Mouse (Mus musculus): ENCODE results near the gene Fbrsl1. TPM values are rescaled to one million over a fixed set of nuclear protein-coding genes. Genes with fewer than 3 reads are reported as not detected.
A peak's percentile ranks its signal among the peaks of the same experiment; 100 is the strongest.

The Fbrsl1 gene
- total RNA-seq, 2 experiments from 2014 or later, result 66.3 TPM

GRCm38 (mm10) chr5:110385263-110385662 is 63.0 kb downstream of the Fbrsl1 start:
- DNase-seq (ENCODE audit: extremely low spot score in 1 of 2, low spot score in 2 of 2), result no peak
- intact Hi-C loops (cut with DNase I), result loop anchor here (5.0 kb wide), 1 partner anchor 42 kb away; no protein-coding TSS in a partner anchor

- DNase-seq (ENCODE audit: extremely low spot score in 1 of 2, low spot score in 2 of 2), result no peak
- intact Hi-C loops (cut with DNase I), result no loop called here
These were observed 63.8 kb downstream of the Fbrsl1 start for GRCm38 (mm10) chr5:110384491-110384890.

DNA sequence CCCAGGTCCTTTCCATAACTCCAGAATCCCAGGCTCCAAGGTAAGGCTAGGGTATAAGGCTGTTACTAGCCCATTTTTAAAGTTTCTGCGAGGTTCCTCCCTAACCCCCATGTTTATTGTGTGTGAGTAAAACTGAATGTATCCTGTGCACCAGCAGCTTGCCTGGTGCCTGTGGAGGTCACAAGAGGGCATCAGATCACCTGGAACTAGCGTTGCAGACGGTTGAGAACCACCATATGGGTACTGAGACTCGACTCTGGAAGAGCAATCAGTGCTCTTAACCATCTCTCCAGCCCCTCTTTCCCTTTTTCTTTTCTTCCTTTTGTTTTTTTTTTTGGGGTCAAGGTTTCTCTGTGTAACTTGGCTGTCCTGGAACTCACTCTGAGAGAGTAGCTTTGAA is 68.5 kb downstream of the Fbrsl1 start:
- DNase-seq (ENCODE audit: extremely low spot score in 1 of 2, low spot score in 2 of 2), result no peak
- intact Hi-C loops (cut with DNase I), result no loop called here

DNA sequence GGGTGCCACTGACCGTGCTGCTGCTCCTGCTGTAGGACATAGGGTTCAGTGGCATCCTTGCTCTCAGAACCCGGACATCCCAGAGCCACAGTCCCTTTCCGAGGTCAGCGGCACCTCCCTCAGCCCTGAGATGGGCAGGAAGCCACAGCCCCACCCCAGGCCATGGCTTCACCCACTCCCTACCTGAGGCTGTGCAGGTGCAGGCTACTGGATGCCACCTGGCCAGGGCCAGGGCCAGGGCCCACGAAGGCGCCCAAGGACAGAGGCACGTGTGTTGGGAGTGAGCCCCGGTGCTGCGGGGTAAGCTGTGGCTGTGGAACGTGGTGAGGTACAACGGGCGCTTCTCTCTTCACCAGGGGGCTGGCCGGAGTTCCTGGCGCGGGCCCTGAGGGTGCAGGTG is 69.2 kb downstream of the Fbrsl1 start:
- DNase-seq (ENCODE audit: extremely low spot score in 1 of 2, low spot score in 2 of 2), result no peak
- intact Hi-C loops (cut with DNase I), result no loop called here

DNA sequence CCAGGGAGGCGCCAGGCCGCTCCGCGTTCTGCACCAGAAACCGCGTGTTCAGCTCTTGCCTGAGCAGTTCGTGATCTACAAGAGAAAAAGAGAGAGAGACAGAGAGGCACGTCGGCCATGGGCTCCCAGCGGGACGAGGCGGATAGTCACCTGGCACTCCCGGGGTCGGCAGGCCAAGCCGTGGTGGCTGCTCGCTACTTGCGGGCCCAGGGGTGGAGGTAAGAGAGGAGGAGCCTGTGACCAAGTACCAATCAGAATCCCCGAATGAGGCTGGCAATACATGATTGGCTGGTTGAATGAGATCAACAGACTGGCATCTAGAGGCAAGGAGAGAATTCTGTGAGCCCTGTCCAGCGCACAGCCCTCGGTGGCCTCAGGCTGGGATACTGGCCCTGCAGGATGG is 70.1 kb downstream of the Fbrsl1 start:
- intact Hi-C loops (cut with DNase I), result no loop called here
- no peak for DNase-seq (ENCODE audit: extremely low spot score in 1 of 2, low spot score in 2 of 2)

DNA sequence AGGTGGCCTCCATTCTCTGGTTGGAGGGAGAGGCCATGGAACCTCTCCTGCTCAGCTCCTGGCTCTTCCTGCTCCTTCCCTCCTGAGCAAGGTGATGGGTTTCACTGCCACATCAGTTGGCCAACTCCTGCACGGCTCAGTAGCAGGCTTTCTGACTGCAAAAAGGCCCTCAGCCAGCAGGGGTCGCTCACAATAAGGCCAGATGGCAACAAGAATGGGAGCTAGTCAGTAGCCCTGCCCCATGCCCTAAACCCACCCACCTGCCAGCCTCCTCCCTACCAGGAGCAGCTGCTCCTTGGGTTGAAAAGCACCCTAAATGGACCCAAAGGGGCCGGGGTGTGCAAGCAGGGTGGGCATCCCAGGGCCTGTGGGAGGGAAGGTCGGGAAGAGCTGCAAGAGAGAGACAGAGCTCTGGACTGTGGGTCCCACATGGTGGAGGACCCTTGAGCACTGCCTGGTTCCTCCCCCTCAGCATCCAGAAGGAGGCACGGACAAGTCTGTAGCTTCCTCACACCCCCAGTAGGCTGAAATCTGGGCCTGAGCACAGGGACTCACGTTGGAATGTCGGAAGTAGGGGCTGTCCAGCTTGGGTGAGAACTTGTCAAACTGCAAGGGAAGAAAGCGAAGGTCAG is 71.4 kb downstream of the Fbrsl1 start:
- intact Hi-C loops (cut with DNase I), result no loop called here
- DNase-seq (ENCODE audit: extremely low spot score in 1 of 2, low spot score in 2 of 2), result peak in 1 of 2 experiments; percentile 81

DNA sequence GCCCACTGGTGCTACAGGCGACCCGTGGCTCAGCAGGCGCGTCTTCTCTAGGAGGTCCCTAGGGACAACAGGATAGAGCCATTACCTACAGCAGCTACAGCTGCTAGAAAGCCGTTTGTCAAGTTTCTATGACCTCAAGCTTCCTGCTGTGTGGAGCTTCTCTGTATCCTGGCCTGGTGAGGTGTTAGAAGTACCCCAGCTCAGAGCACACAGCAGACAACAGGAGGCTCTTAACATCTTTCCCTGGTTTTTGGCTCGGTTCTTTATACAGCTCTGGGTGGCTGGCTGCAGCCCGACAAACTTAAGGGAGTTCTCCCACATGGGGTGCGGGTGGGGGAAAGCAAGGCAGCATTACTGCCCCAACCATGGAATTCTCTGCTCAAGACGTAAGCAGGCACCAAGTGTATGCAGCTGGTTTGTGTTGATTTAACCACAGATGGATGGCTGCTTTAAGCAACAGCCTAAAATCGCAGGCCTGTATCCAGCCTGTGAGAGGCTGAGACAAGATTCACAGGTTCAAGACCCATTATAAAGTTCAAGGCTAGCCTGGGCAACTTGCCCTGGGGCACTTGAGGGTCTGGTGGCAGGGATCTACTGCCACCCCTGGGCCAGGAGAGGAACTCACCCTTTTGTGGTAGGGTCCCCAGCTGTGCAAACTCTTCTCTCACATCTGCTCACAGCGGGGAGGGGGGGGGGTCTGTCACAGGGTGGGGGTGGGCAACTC is 84.3 kb downstream of the Fbrsl1 start:
- DNase-seq (ENCODE audit: extremely low spot score in 1 of 2, low spot score in 2 of 2), result no peak
- intact Hi-C loops (cut with DNase I), result loop anchor here (5.0 kb wide), 1 partner anchor 68 kb away; no protein-coding TSS in a partner anchor

GRCm38 (mm10) chr5:110363179-110363821 is 85.0 kb downstream of the Fbrsl1 start:
- DNase-seq (ENCODE audit: extremely low spot score in 1 of 2, low spot score in 2 of 2), result peak; percentile 60 to 88
- intact Hi-C loops (cut with DNase I), result loop anchor here (5.0 kb wide), 1 partner anchor 69 kb away; no protein-coding TSS in a partner anchor

- intact Hi-C loops (cut with DNase I), result loop anchor here (5.0 kb wide), 1 partner anchor 70 kb away; no protein-coding TSS in a partner anchor
- DNase-seq (ENCODE audit: extremely low spot score in 1 of 2, low spot score in 2 of 2), result no peak
These were observed 85.5 kb downstream of the Fbrsl1 start for GRCm38 (mm10) chr5:110362813-110363178.

- DNase-seq (ENCODE audit: extremely low spot score in 1 of 2, low spot score in 2 of 2), result no peak
- intact Hi-C loops (cut with DNase I), result loop anchor here (5.0 kb wide), 1 partner anchor 71 kb away; no protein-coding TSS in a partner anchor
These were observed 86.8 kb downstream of the Fbrsl1 start for GRCm38 (mm10) chr5:110361465-110361864.

DNA sequence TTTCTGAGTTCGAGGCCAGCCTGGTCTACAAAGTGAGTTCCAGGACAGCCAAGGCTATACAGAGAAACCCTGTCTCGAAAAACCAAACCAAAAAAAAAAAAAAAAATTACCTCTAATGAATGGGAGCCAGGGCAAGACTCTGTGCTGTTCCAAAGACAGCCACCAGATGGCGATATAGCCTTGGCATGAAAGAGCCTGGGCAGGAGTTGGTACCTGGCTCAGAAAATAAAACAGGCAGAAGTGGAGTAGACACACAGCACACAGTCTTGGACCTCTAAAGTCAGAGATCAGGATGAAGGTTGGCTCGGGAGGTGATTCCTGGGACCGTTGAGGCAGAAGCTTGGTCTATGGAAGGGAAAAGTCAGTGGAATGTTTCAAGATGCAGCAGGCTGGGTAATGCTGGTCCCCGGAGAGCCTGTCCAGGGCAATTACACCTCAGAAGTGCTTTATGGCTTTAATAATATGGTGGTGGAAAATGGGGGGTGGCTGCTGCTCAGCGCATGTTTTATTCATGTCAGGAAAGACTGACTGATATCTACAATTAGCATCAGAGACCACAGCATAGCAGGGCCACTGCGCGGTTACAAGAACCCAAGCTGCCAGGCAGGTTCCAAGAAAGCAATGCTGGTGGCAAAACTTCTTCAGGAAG is 90.6 kb downstream of the Fbrsl1 start:
- intact Hi-C loops (cut with DNase I), result loop anchor here (5.0 kb wide), 1 partner anchor 280 kb away; no protein-coding TSS in a partner anchor
- DNase-seq (ENCODE audit: extremely low spot score in 1 of 2, low spot score in 2 of 2), result peak; percentile 73 to 81

GRCm38 (mm10) chr5:110354716-110355115 is 93.6 kb downstream of the Fbrsl1 start:
- DNase-seq (ENCODE audit: extremely low spot score in 1 of 2, low spot score in 2 of 2), result peak in 1 of 2 experiments; percentile 26
- intact Hi-C loops (cut with DNase I), result loop anchor here (5.0 kb wide), 1 partner anchor 283 kb away; no protein-coding TSS in a partner anchor

GRCm38 (mm10) chr5:110347006-110347405 is 101.3 kb downstream of the Fbrsl1 start:
- no peak for DNase-seq (ENCODE audit: extremely low spot score in 1 of 2, low spot score in 2 of 2)
- intact Hi-C loops (cut with DNase I), result no loop called here

GRCm38 (mm10) chr5:110345553-110345952 is 102.8 kb downstream of the Fbrsl1 start:
- DNase-seq (ENCODE audit: extremely low spot score in 1 of 2, low spot score in 2 of 2), result no peak
- intact Hi-C loops (cut with DNase I), result no loop called here

DNA sequence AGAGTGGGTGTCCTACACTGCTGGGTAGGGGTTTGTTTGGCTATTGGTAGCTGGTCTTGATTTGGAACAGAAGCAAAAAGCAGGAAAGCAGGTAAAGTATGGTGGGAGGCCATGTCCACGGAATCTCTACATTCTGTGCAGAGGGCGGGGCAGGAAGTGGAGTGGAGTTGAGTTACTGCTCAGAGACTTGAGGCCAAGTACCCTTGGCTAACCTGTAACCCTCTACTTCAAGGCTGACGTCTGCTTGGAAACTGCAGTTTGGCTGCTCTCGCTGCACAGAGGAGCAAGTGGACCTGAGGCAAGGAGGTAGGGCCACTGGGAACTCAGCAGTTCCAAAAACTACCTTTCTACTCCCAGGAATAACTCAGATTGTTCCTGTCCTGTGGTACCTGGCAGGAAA is 103.8 kb downstream of the Fbrsl1 start, which contains the start of gene Lrcol1:
Gene Lrcol1 (plus strand): TSS at position 207 of the 400 bp plus-strand sequence.
- intact Hi-C loops (cut with DNase I), result no loop called here
- no peak for DNase-seq (ENCODE audit: extremely low spot score in 1 of 2, low spot score in 2 of 2)

DNA sequence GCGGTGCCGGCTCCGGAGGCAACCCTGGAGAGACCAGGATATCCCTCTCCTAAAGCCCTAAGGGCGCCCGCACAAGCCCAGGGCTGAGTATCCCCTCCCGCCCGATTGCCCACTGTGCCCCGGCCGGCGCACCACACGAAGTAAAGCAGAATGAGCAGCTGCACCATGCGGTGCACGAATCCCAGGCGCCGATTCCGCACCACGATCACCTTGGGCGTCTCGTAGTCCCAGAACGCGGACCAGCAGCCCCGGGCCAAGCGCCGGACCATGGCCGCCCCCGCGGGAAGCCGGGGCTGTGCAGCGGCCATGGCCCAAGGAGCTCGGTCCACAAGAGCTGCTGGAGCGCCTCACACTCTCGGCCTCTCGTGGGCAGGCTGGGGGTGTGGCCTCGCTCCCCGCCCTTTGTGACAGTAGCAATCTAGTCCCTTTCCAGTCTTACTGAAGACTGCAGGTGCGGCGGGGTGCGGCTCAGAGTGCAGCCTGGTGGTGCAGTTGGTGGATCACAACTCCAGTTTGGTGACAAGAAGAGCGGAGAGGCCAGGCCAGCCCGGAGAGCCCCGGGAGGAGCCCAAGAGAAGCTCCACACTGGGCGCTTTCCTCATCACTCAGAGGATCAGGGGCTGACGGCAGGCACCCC is 105.5 kb downstream of the Fbrsl1 start, which contains the start of gene P2rx2:
Gene P2rx2 (minus strand): TSS at position 565 of the 637 bp plus-strand sequence.
- intact Hi-C loops (cut with DNase I), result no loop called here
- DNase-seq (ENCODE audit: extremely low spot score in 1 of 2, low spot score in 2 of 2), result peak in 1 of 2 experiments; percentile 49

DNA sequence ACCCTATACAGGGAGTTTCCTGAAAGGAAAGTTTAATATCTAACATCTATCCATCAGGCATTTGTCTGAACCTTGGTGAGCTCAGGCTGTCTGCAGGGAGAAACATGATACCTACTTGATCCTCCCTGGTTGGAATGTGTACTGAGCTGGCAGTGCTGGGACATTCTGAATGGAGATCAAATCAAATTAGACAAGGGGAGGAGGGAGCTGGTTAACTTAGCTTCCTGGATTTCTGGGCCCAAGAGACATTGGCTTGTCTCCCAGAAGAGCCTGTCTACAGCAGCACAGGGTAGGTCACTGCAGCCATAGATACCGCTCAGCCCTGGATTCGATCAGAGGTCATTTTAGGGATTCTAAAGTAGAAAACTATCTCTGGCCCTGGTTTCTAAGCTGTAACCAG is 109.5 kb downstream of the Fbrsl1 start:
- no peak for DNase-seq (ENCODE audit: extremely low spot score in 1 of 2, low spot score in 2 of 2)
- intact Hi-C loops (cut with DNase I), result no loop called here

GRCm38 (mm10) chr5:110330508-110330907 is 117.8 kb downstream of the Fbrsl1 start:
- intact Hi-C loops (cut with DNase I), result no loop called here
- no peak for DNase-seq (ENCODE audit: extremely low spot score in 1 of 2, low spot score in 2 of 2)
